Mouse (Mus musculus) myocyte (in vitro differentiated cells): ENCODE measurements around the gene Fam89b. TPM values are rescaled to one million over a fixed set of nuclear protein-coding genes. Genes with fewer than 3 reads are reported as not detected.

Experiments
- H3K27me3 ChIP-seq: one replicate; pipeline ENCODE4 v1.6.1; 2011; ENCODE audit not compliant: control insufficient read depth, insufficient read depth, insufficient read length
- H3K36me3 ChIP-seq: one replicate; pipeline ENCODE4 v1.6.1; 2011; ENCODE audit not compliant: control insufficient read depth, insufficient read depth
- H3K4me2 ChIP-seq: one replicate; pipeline ENCODE4 v1.6.1; 2011; ENCODE audit warnings: low read depth, control low read depth
- H3K4me3 ChIP-seq: one replicate; pipeline ENCODE4 v1.5.1; 2011; ENCODE audit warnings: mild to moderate bottlenecking, control low read depth, moderate library complexity
- H3K79me2 ChIP-seq: one replicate; pipeline ENCODE4 v1.6.1; 2011; ENCODE audit not compliant: control insufficient read depth, insufficient read depth
- H3ac ChIP-seq: one replicate; pipeline ENCODE4 v1.6.1; 2011; ENCODE audit not compliant: control insufficient read depth, insufficient read length
- CEBPB ChIP-seq: IDR thresholded peaks from 2 replicates; pipeline ENCODE4 v1.6.1; 2011; ENCODE audit warnings: mild to moderate bottlenecking, moderate library complexity; ENCODE audit not compliant: poor library complexity, insufficient read depth, severe bottlenecking
- E2F4 ChIP-seq: IDR thresholded peaks from one replicate; pipeline ENCODE4 v1.6.1; 2011; ENCODE audit warnings: mild to moderate bottlenecking, control low read depth, moderate library complexity; ENCODE audit not compliant: insufficient read depth
- MAX ChIP-seq: IDR thresholded peaks from one replicate; pipeline ENCODE4 v1.6.1; 2011; ENCODE audit warnings: low read depth, mild to moderate bottlenecking, control low read depth
- MYOD1 ChIP-seq, 3 experiments: IDR thresholded peaks; one replicate each; pipeline ENCODE4 v1.6.1; 2011; ENCODE audit warnings: control low read depth in 2 of 3, low read depth in 2 of 3, mild to moderate bottlenecking in 2 of 3, moderate library complexity in 1 of 3; ENCODE audit not compliant: insufficient read length in 2 of 3, control insufficient read depth in 1 of 3
- MYOG ChIP-seq, 3 experiments: IDR thresholded peaks; one replicate each; pipeline ENCODE4 v1.6.1; 2011; ENCODE audit warnings: control low read depth in 2 of 3, low read depth in 2 of 3, mild to moderate bottlenecking in 2 of 3; ENCODE audit not compliant: insufficient read length in 2 of 3, control insufficient read depth in 1 of 3, insufficient read depth in 1 of 3
- POLR2A ChIP-seq: IDR thresholded peaks from one replicate; pipeline ENCODE4 v1.6.1; 2011; ENCODE audit warnings: low read depth, mild to moderate bottlenecking, control low read depth, moderate library complexity; ENCODE audit not compliant: insufficient read length
- POLR2AphosphoS2 ChIP-seq: IDR thresholded peaks from one replicate; pipeline ENCODE4 v1.6.1; 2011; ENCODE audit warnings: low read depth, control low read depth; ENCODE audit not compliant: insufficient read length
- REST ChIP-seq: IDR thresholded peaks from one replicate; pipeline ENCODE4 v1.6.1; 2011; ENCODE audit warnings: mild to moderate bottlenecking, control low read depth, moderate library complexity; ENCODE audit not compliant: insufficient read depth, insufficient read length
- SRF ChIP-seq: IDR thresholded peaks from one replicate; pipeline ENCODE4 v1.6.1; 2011; ENCODE audit warnings: low read depth; ENCODE audit not compliant: control insufficient read depth, insufficient read length
- TCF12 ChIP-seq: IDR thresholded peaks from one replicate; pipeline ENCODE4 v1.6.1; 2011; ENCODE audit warnings: mild to moderate bottlenecking, control low read depth; ENCODE audit not compliant: poor library complexity, insufficient read depth, severe bottlenecking
- TCF3 ChIP-seq: IDR thresholded peaks from one replicate; pipeline ENCODE4 v1.6.1; 2011; ENCODE audit warnings: low read depth, control low read depth; ENCODE audit not compliant: insufficient read length
- USF1 ChIP-seq: IDR thresholded peaks from one replicate; pipeline ENCODE4 v1.6.1; 2011; ENCODE audit warnings: low read depth, mild to moderate bottlenecking, control low read depth, moderate library complexity
- polyA plus RNA-seq: library from polyadenylated mRNA; unstranded; fragments of >200 nt; fragmentation: generic; extraction: Trizol; gene quantifications from one replicate; pipeline ENCODE4 v1.2.1, GENCODE M21; 2012; ENCODE audit warnings: missing spikeins

Gene Fam89b
- polyA plus RNA-seq, 1 experiment: 77.4 TPM

GRCm38 (mm10) chr19:5713730-5714129, 15.7 kb downstream of the Fam89b start:
- Histone ChIP-seq H3ac (no peak overlapping the region), H3K79me2 (peaks cover 27% of the 10 kb centered on the region), H3K4me2 (peak overlapping the region; percentile 55), H3K27me3 (no peaks in the 10 kb centered on the region), H3K4me3 (no peak overlapping the region), H3K36me3 (peaks cover 36% of the 10 kb centered on the region)
- peak in 1 of 3 experiments; percentile 50 for TF ChIP-seq MYOG (IDR thresholded peaks at IDR 0.05; ENCODE audit: control insufficient read depth in 1 of 3, insufficient read depth in 1 of 3, insufficient read length in 2 of 3, low read depth in 2 of 3)
- no peak for TF ChIP-seq TCF12
- peak; percentile 5 for TF ChIP-seq POLR2A

DNA sequence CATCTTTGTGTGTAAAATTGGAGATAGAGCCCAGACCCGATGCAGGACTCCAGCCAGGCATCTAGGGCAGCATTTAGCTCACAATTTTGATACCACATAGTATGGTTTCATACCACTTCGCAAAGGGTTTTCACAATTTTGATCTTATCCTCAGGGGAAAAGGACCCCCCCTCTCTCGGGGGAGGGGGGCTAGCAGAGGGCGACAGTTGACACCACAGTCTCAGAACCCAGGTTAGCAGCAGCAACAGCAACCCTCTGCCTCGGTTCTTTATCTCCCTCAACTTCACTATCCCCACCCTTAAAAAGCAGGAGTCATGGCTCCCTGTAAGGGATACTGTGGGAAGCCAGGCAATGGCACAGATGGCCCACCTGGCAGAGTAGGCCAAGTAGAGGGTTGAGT, 16.2 kb downstream of the Fam89b start:
- H3K79me2 ChIP-seq: peaks cover 27% of the 10 kb centered on the region
- H3K4me2 ChIP-seq: peak overlapping the region; percentile 55
- H3K27me3 ChIP-seq: no peaks in the 10 kb centered on the region
- peaks cover 37% of the 10 kb centered on the region for H3K36me3 ChIP-seq
- H3K4me3 ChIP-seq: no peak overlapping the region
- TF ChIP-seq E2F4 (no peak), POLR2A (no peak), REST (no peak)
- no peak overlapping the region for H3ac ChIP-seq

DNA sequence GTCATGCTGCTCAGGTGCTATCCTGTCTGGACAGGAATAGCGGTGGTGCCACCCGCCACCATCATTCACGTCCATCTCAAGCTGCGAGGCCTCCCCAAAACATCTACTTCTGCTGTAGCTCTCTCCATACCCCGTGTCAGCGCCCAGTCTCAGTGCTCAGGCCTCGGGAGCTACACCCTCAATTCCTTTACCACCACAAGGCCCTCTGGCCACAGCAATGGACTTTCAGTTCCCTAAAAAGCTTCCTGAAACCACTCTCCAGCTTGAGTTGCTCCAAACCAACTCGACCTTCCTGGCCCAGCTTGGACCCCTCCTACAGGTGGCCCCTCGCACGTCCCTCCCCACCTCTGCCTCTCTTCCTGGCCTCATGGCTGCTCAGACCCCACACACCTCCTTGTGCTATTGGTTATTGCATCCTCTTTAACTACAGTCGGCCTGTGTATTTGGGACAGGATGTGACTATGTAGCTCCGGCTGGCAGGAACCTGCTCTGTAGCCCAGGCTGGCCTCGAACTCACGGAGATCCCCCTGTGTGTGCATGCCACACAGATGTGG, 17.5 kb downstream of the Fam89b start:
- Histone ChIP-seq H3K4me2 (no peak overlapping the region), H3ac (no peak overlapping the region), H3K79me2 (peaks cover 27% of the 10 kb centered on the region), H3K36me3 (peaks cover 41% of the 10 kb centered on the region), H3K4me3 (no peak overlapping the region), H3K27me3 (no peaks in the 10 kb centered on the region)
- TF ChIP-seq REST (no peak), POLR2A (no peak), USF1 (no peak), E2F4 (no peak), MAX (no peak)

GRCm38 (mm10) chr19:5711218-5711617, 18.2 kb downstream of the Fam89b start:
- H3K4me3 ChIP-seq: no peak overlapping the region
- H3K4me2 ChIP-seq: no peak overlapping the region
- no peak for TF ChIP-seq MYOG (IDR thresholded peaks at IDR 0.05; ENCODE audit: control insufficient read depth in 1 of 3, insufficient read depth in 1 of 3, insufficient read length in 2 of 3, low read depth in 2 of 3)
- no peak for TF ChIP-seq USF1
- no peak for TF ChIP-seq MAX
- no peak for TF ChIP-seq CEBPB
- no peak for TF ChIP-seq TCF12
- TF ChIP-seq E2F4: no peak
- no peak for TF ChIP-seq REST
- TF ChIP-seq SRF: no peak
- TF ChIP-seq MYOD1 (IDR thresholded peaks at IDR 0.05; ENCODE audit: control insufficient read depth in 1 of 3, insufficient read length in 2 of 3, low read depth in 2 of 3): no peak
- no peak for TF ChIP-seq POLR2A
- no peak for TF ChIP-seq TCF3
- no peak for TF ChIP-seq POLR2AphosphoS2
- no peaks in the 10 kb centered on the region for H3K27me3 ChIP-seq
- no peak overlapping the region for H3ac ChIP-seq
- H3K79me2 ChIP-seq: peaks cover 27% of the 10 kb centered on the region
- peaks cover 36% of the 10 kb centered on the region for H3K36me3 ChIP-seq

- no peak overlapping the region for H3K4me3 ChIP-seq
- no peak overlapping the region for H3ac ChIP-seq
- H3K36me3 ChIP-seq: peaks cover 36% of the 10 kb centered on the region
- H3K27me3 ChIP-seq: no peaks in the 10 kb centered on the region
- peaks cover 27% of the 10 kb centered on the region for H3K79me2 ChIP-seq
- TF ChIP-seq CEBPB: no peak
- no peak for TF ChIP-seq REST
- no peak for TF ChIP-seq MYOG (IDR thresholded peaks at IDR 0.05; ENCODE audit: control insufficient read depth in 1 of 3, insufficient read depth in 1 of 3, insufficient read length in 2 of 3, low read depth in 2 of 3)
- TF ChIP-seq TCF3: no peak
- TF ChIP-seq POLR2A: no peak
- TF ChIP-seq E2F4: no peak
- no peak for TF ChIP-seq TCF12
- no peak for TF ChIP-seq MYOD1 (IDR thresholded peaks at IDR 0.05; ENCODE audit: control insufficient read depth in 1 of 3, insufficient read length in 2 of 3, low read depth in 2 of 3)
- TF ChIP-seq MAX: no peak
- TF ChIP-seq USF1: no peak
- no peak for TF ChIP-seq SRF
- no peak for TF ChIP-seq POLR2AphosphoS2
- H3K4me2 ChIP-seq: no peak overlapping the region
Measured at GRCm38 (mm10) chr19:5710581-5710980, 18.9 kb downstream of the Fam89b start.
